Mouse (Mus musculus) small intestine, adult 2 months (tissue): ENCODE results near the gene Fam129a. TPM values are rescaled to one million over a fixed set of nuclear protein-coding genes. Genes with fewer than 3 reads are reported as not detected.
A peak's percentile ranks its signal among the peaks of the same experiment; 100 is the strongest.
"Not testable (repeated sequence)": the region's sequence is repeated elsewhere in the genome, so short reads cannot be mapped to it uniquely, and the experiment has no call there.

Experiments used
- H3K27ac ChIP-seq: fragments of 200-500 bp; 2 replicates; pipeline ENCODE4 v1.5.1; 2012; ENCODE audit warnings: low read depth, low read length, control low read depth, inconsistent platforms; ENCODE audit not compliant: insufficient read depth
- H3K27me3 ChIP-seq: fragments of 200-500 bp; 2 replicates; pipeline ENCODE4 v1.6.1; 2012; ENCODE audit warnings: mild to moderate bottlenecking, moderate library complexity, low read length, inconsistent platforms; ENCODE audit not compliant: control insufficient read depth, insufficient read depth
- H3K36me3 ChIP-seq: fragments of 200-500 bp; 2 replicates; pipeline ENCODE4 v1.6.1; 2012; ENCODE audit warnings: mild to moderate bottlenecking, low read length, control low read depth, inconsistent platforms; ENCODE audit not compliant: control insufficient read depth, insufficient read depth
- H3K4me1 ChIP-seq: fragments of 200-500 bp; 2 replicates; pipeline ENCODE4 v1.6.1; 2012; ENCODE audit warnings: low read length, inconsistent platforms, mixed read lengths; ENCODE audit not compliant: control insufficient read depth, insufficient read depth, insufficient read length
- H3K4me3 ChIP-seq: fragments of 200-500 bp; 2 replicates; pipeline ENCODE4 v1.5.1; 2012; ENCODE audit warnings: low read depth, mild to moderate bottlenecking, control low read depth, inconsistent platforms, low read length, moderate library complexity
- CTCF ChIP-seq: fragments of 200-500 bp; IDR thresholded peaks from 2 replicates; pipeline ENCODE4 v1.5.1; 2012; ENCODE audit warnings: low read depth, mild to moderate bottlenecking, control low read depth, inconsistent platforms, low read length, moderate library complexity, mixed read lengths; ENCODE audit not compliant: insufficient replicate concordance, insufficient read length; ENCODE audit errors: extremely low read depth
- POLR2A ChIP-seq: fragments of 200-500 bp; IDR thresholded peaks from 2 replicates; pipeline ENCODE4 v1.6.1; 2012; ENCODE audit warnings: low read depth, mild to moderate bottlenecking, control low read depth, inconsistent platforms, low read length, moderate library complexity
- WGBS: fragments of 180-500 bp; shearing (Covaris S2); methylation state at CpG from one replicate; pipeline ENCODE4 v1.1.7; 2018; 5-methylcytosine and 5-hydroxymethylcytosine counted together
- polyA plus RNA-seq: library from polyadenylated mRNA; depleted of rRNA; stranded (reverse); fragments of >200 nt; gene quantifications from 2 replicates; pipeline ENCODE4 v1.2.3, GENCODE M21; 2012

Fam129a gene
- polyA plus RNA-seq, 1 experiment = 1.6 TPM

DNA sequence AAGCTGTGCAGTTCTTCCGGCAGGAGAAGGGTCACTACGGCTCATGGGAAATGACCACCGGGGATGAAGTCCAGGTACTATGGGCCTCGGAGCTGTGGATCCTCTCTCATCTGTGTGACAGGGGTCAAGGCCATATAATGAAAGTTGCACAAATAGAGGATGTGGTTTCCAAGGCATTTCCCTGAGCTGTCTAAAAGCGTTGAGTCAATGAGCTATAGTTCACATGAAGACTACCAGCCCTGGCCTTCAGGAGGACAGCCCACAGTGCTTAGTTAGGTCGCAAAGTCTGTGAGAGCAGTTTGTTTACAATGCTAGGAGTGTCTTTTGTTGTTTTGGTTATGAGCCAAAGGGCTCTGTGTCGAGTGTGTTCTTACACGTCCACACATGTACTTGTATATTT, 118.6 kb downstream of the Fam129a start:
- WGBS = 35% methylated on average over 8 of the region's 8 CpGs
- H3K27ac ChIP-seq = 0 out of 2 replicates have a peak overlapping the region, but pooled peaks have one; percentile 6

DNA sequence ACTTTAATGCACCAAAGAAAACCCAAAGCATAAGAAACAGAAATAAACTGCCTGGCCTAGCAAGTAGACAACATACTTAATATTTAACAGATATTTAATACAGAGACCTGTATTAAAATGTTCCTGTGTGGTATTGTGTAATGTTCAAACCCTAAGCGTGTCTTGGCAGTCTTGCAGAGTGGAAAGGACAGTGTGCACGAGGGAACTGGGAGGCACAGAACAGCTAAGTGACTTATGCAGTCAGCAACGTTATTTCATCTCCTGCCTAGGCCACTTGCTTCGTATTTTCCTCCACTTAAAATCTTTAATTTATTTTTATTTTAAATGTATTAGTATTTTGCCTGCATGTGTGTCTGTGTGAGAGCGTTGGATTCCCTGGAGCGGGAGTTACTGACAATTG, 119.1 kb downstream of the Fam129a start:
- no peaks in the 10 kb centered on the region for H3K36me3 ChIP-seq
- no peak overlapping the region for H3K27ac ChIP-seq
- no peak for TF ChIP-seq CTCF
- no peak for TF ChIP-seq POLR2A
- H3K4me1 ChIP-seq = no peaks in the 10 kb centered on the region; the same call in 1 of the 2 replicates
- no peak overlapping the region for H3K4me3 ChIP-seq
- 75% methylated on average over 6 of the region's 6 CpGs for WGBS
- no peaks in the 10 kb centered on the region for H3K27me3 ChIP-seq

More for the DNA sequence above, 118.6 kb downstream of the Fam129a start:
- Histone ChIP-seq H3K36me3 (no peaks in the 10 kb centered on the region), H3K4me3 (no peak overlapping the region), H3K27me3 (no peaks in the 10 kb centered on the region), H3K4me1 (no peaks in the 10 kb centered on the region; the same call in 1 of the 2 replicates)
- no peak for TF ChIP-seq POLR2A

DNA sequence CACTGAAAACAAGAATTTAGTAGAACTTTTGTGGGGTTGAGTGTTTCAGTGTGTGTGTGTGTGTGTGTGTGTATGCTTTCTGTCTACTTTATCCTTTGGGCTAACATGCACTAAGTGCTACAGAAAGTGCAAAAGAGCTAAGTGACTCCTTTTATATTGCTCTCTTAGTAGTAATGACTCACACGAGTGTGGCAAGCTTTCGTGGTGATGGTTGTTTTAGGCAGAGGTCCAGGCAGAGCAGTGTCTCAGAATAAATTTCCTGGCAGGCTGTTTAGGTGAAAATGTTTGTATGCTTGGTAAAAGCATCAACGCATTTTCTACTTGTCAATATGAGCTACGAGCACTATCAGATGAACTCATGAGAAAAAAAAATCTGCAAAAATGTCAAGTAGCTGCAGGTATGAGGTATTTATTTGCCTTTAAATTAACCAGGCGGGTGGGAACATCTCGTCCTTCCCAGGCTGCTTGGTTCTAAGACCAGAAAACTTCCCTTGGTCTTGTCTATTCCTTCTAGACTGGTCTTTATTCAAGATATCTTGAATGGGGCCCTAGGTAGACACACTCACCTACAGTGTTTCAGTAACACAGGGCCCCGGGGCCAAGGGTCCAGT, 119.7 kb downstream of the Fam129a start:
- Histone ChIP-seq H3K4me1 (no peaks in the 10 kb centered on the region; the same call in 1 of the 2 replicates), H3K27me3 (no peaks in the 10 kb centered on the region), H3K4me3 (no peak overlapping the region), H3K36me3 (no peaks in the 10 kb centered on the region), H3K27ac (no peak overlapping the region)
- TF ChIP-seq POLR2A (no peak), CTCF (no peak)
- WGBS = 61% methylated on average over 7 of the region's 7 CpGs

DNA sequence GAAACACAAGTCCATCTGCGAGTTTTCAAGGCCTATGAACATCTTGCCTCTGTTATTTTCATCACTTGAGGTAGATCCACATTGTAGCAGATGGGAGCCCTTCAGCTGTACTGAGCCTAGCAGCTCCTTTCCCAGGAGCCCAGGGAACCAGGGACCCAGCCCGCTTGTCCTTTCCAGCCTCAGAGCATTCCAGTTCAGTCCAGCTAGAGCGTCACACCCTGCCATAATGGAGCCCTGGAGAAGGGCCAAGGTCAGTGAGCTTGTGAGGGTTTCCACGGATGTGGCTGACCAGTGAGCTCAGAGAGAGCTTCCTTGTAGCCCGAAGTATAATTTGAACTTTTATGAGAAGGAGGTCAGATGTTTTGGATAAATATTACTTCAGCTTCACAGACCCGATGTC, 121.9 kb downstream of the Fam129a start:
- not testable (repeated sequence) for H3K36me3 ChIP-seq, H3K27me3 ChIP-seq, H3K4me3 ChIP-seq, H3K4me1 ChIP-seq, H3K27ac ChIP-seq
- 43% methylated on average over 6 of the region's 6 CpGs for WGBS

DNA sequence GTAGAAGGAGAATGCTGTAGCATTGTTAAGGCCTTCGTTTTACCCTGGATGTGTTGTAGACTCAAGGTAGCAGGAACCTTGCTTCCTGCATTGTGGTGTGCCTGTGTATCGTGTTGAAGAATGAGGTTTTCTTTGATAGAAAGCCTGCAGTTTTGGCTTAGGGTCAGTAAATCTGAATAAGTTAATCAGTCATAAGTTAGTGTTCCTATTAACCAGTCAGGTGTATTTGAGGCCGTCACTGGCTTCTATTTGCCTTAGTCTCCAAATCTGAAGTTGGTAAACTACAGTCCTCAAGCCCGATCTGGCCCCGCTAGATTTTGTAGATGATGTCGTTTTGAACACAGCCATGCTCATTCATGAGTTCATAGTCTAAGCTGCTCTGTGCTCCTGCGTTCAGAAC, 125.8 kb downstream of the Fam129a start:
- WGBS = 79% methylated on average over 7 of the region's 7 CpGs
- Histone ChIP-seq H3K4me1 (no peaks in the 10 kb centered on the region), H3K4me3 (no peak overlapping the region), H3K27ac (no peak overlapping the region), H3K27me3 (no peaks in the 10 kb centered on the region), H3K36me3 (no peaks in the 10 kb centered on the region)
- no peak for TF ChIP-seq POLR2A
- TF ChIP-seq CTCF = no peak

DNA sequence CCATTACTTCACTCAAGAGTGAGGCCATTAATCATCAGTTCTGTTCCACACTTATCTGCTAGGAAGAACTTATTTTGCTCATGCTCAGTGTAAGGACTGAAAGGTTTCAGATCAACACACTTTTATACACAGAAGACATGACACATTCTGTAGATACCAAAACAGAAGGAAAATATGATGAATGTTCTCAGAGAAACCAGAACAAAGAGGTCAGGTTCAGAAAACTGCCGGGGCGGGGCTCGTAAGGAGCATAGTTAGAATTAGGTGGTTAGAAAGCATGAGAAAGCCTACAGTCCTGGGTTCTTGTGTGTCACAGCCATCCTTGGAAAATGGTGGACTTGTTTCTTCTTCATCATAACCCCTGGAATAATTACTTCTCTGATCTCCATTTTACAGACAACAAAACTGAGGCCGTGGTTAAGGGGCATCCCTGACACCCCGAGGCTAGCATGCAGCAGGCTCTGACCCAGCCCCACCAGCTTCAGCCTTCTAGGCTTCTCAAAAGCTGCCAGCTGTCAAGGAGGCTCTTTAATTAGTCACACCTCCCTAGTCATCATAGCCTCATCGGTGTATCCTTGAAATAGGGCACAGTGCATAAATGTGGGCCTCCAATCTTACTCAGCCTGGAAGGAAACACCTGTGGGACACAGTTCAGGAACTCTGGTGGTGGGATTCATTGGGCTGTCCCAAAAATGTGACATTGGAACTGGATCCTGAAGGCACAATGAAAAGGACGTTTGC, 127.1 kb downstream of the Fam129a start:
- Histone ChIP-seq H3K36me3 (no peaks in the 10 kb centered on the region), H3K4me1 (no peaks in the 10 kb centered on the region), H3K4me3 (no peak overlapping the region), H3K27me3 (no peaks in the 10 kb centered on the region), H3K27ac (no peak overlapping the region)
- WGBS = 84% methylated on average over 7 of the region's 7 CpGs
- TF ChIP-seq CTCF (no peak), POLR2A (no peak)

DNA sequence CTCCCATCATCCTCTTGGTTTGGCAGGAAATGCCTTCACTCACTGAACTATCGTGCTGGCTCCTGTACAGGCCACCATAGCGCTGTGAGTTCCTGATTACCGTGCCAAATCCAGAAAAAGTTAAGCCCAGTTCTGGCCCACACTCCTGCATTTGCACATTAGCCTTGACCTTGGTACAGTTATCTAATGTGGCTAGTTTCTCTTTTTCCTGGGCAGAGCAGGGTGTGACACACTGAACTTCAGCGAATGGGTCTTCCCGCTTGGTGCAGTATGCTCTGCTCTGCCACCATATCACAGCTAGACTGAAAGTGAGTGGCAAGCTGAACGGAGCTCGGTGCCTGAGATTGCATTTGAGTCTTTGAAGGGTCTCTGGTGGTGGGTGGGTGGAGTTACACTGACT, 128.4 kb downstream of the Fam129a start:
- Histone ChIP-seq H3K27me3 (no peaks in the 10 kb centered on the region), H3K4me1 (no peaks in the 10 kb centered on the region), H3K36me3 (no peaks in the 10 kb centered on the region), H3K4me3 (no peak overlapping the region), H3K27ac (no peak overlapping the region)
- TF ChIP-seq CTCF (no peak), POLR2A (no peak)
- 56% methylated on average over 7 of the region's 7 CpGs for WGBS
